In the genomic region with DNA sequence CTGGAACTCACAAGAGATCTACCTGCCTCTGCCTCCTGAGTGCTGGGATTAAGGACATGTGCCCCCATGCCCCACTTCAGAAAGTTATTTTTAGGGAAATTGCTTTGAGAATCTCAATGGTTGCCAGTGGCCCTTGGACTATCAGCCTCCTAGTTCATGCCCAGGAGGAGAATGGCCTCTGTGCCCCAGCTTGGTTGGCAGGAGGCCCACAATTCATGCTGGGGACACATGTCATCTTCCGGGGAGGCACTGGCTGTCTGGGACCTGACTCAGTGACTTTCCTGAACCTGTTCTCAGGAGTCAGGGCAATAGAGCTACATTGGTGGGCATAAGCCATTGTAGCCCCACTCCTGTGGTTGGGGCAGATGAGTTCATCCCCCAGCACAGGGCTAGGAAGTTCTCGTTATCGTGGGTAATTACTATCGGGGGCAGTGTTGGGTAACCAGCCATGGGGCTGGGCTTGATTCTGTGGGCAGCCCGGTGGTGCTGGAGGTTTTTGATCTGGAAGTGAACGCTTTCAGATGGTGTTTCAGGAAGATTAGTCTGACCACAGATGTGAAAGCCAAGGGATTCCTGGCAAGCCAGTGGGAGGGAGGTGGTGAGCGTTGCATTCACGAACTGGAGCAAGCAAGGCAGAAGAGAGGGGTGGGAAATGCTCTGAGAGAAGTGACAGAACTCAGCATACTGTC, we compare ENCODE assay signal across 12 mouse cellular contexts. TPM values are rescaled to one million over a fixed set of nuclear protein-coding genes. Genes with fewer than 3 reads are reported as not detected.
DNase-seq lines count a peak whose midpoint lies in the region; ATAC-seq and TF ChIP-seq lines count a peak whose summit lies in the region.
"Had no signal": no experiment of that assay in that cellular context is flagged by ENCODE, and none has a peak within 500 bp of the region (broad histone marks: within the 10 kb centered on the region; RNA-seq: fewer than 3 reads in every experiment).

No protein-coding gene starts in this region.

- H3K27ac ChIP-seq in forebrain, embryonic 10.5 days: peak overlapping the region; percentile 53; the same call in 1 of the 2 replicates
- H3K27ac ChIP-seq in forebrain, embryonic 11.5 days (ENCODE audit: low read depth, low read length): no peak overlapping the region
- H3K27ac ChIP-seq in liver, embryonic 13.5 days: peak overlapping the region; percentile 84
- H3K27ac ChIP-seq in stomach, postnatal 0 days (replicated peaks): no peak overlapping the region
- H3K27ac ChIP-seq: embryonic facial prominence, embryonic 12.5 days had no signal

- no peaks in the 10 kb centered on the region for H3K27me3 ChIP-seq in forebrain, embryonic 10.5 days (ENCODE audit: poor library complexity, severe bottlenecking)
- no peaks in the 10 kb centered on the region for H3K27me3 ChIP-seq in forebrain, embryonic 11.5 days (ENCODE audit: control insufficient read depth, insufficient read depth, low read length)
- peaks cover 16% of the 10 kb centered on the region for H3K27me3 ChIP-seq in liver, embryonic 13.5 days
- H3K27me3 ChIP-seq in stomach, postnatal 0 days (ENCODE audit: control insufficient read depth, insufficient read depth, low read length): no peaks in the 10 kb centered on the region
- H3K27me3 ChIP-seq: CH12.LX; embryonic facial prominence, embryonic 12.5 days had no signal

- no peak overlapping the region for H3K4me3 ChIP-seq in forebrain, embryonic 10.5 days
- no peak overlapping the region for H3K4me3 ChIP-seq in forebrain, embryonic 11.5 days (ENCODE audit: low read depth, low read length)
- H3K4me3 ChIP-seq in liver, embryonic 13.5 days (replicated peaks): 0 out of 2 replicates have a peak overlapping the region, but pooled peaks have one; percentile 7
- no peak overlapping the region for H3K4me3 ChIP-seq in stomach, postnatal 0 days (ENCODE audit: low read depth, low read length)
- H3K4me3 ChIP-seq: embryonic facial prominence, embryonic 12.5 days had no signal

- H3K9me3 ChIP-seq in forebrain, embryonic 10.5 days: no peaks in the 10 kb centered on the region
- no peaks in the 10 kb centered on the region for H3K9me3 ChIP-seq in forebrain, embryonic 11.5 days (ENCODE audit: control insufficient read depth, low read length)
- no peaks in the 10 kb centered on the region for H3K9me3 ChIP-seq in liver, embryonic 13.5 days (replicated peaks)
- no peaks in the 10 kb centered on the region for H3K9me3 ChIP-seq in stomach, postnatal 0 days (ENCODE audit: control insufficient read depth, low read length)
- H3K9me3 ChIP-seq: embryonic facial prominence, embryonic 12.5 days had no signal

- TF ChIP-seq CTCF in stomach, postnatal 0 days (IDR thresholded peaks at IDR 0.05; ENCODE audit: low read depth): no peak

- 76% methylated on average over 8 of the region's 8 CpGs for WGBS in forebrain, embryonic 10.5 days
- 83% methylated on average over 8 of the region's 8 CpGs for WGBS in forebrain, embryonic 11.5 days
- WGBS in liver, embryonic 13.5 days (ENCODE audit: insufficient replicate concordance): 21% methylated on average over 8 of the region's 8 CpGs
- 70% methylated on average over 8 of the region's 8 CpGs for WGBS in stomach, postnatal 0 days

- ATAC-seq in forebrain, embryonic 11.5 days (replicated peaks; ENCODE audit: low FRiP score): no peak
- ATAC-seq in liver, embryonic 13.5 days (ENCODE audit: low read depth): peak; percentile 11; the same call in 1 of the 2 replicates
- no peak for ATAC-seq in stomach, postnatal 0 days (ENCODE audit: low FRiP score, low TSS enrichment)

- H3K9ac ChIP-seq in forebrain, embryonic 11.5 days (ENCODE audit: low read length): no peak overlapping the region
- H3K9ac ChIP-seq in liver, embryonic 13.5 days: peak overlapping the region; percentile 42; the same call in 1 of the 2 replicates
- no peak overlapping the region for H3K9ac ChIP-seq in stomach, postnatal 0 days (ENCODE audit: low read length)
- H3K9ac ChIP-seq: embryonic facial prominence, embryonic 12.5 days had no signal

- no peaks in the 10 kb centered on the region for H3K36me3 ChIP-seq in forebrain, embryonic 10.5 days (replicated peaks)
- H3K36me3 ChIP-seq in forebrain, embryonic 11.5 days (ENCODE audit: control insufficient read depth, insufficient read depth, low read length): no peaks in the 10 kb centered on the region
- no peaks in the 10 kb centered on the region for H3K36me3 ChIP-seq in liver, embryonic 13.5 days
- H3K36me3 ChIP-seq in stomach, postnatal 0 days (ENCODE audit: control insufficient read depth, insufficient read depth, low read length): no peaks in the 10 kb centered on the region
- H3K36me3 ChIP-seq: embryonic facial prominence, embryonic 12.5 days had no signal

- peaks cover 25% of the 10 kb centered on the region for H3K4me1 ChIP-seq in forebrain, embryonic 10.5 days
- no peaks in the 10 kb centered on the region for H3K4me1 ChIP-seq in forebrain, embryonic 11.5 days (replicated peaks; ENCODE audit: control insufficient read depth, insufficient read depth, low read length)
- H3K4me1 ChIP-seq in liver, embryonic 13.5 days (replicated peaks): peaks cover 67% of the 10 kb centered on the region
- H3K4me1 ChIP-seq in stomach, postnatal 0 days (replicated peaks; ENCODE audit: control insufficient read depth, insufficient read depth): no peaks in the 10 kb centered on the region

- no peak for DNase-seq in forebrain, embryonic 10.5 days (ENCODE audit: extremely low spot score, low spot score)
- no peak for DNase-seq in forebrain, embryonic 11.5 days (ENCODE audit: low spot score)
- DNase-seq in 3134 (ENCODE audit: extremely low read depth, insufficient read length, low spot score) (peak; percentile 42), adipocyte (ENCODE audit: low spot score) (peak; percentile 26)
- peak; percentile 20 for DNase-seq in liver, embryonic 13.5 days
- DNase-seq in spleen, adult 12 weeks (ENCODE audit: low spot score): no peak
- DNase-seq in stomach, postnatal 0 days (ENCODE audit: low spot score): no peak
- no peak for DNase-seq in urinary bladder, adult 2 months (ENCODE audit: low spot score)
- DNase-seq: kidney, postnatal 14 days; lung, postnatal 14 days had no signal

- TF ChIP-seq EP300 in stomach, postnatal 0 days (optimal IDR thresholded peaks at IDR 0.05): no peak

- no peak overlapping the region for H3K4me2 ChIP-seq in forebrain, embryonic 11.5 days (ENCODE audit: low read depth, low read length, severe bottlenecking)
- peak overlapping the region; percentile 48 for H3K4me2 ChIP-seq in liver, embryonic 13.5 days
- no peak overlapping the region for H3K4me2 ChIP-seq in stomach, postnatal 0 days (replicated peaks; ENCODE audit: low read depth)
- H3K4me2 ChIP-seq: embryonic facial prominence, embryonic 12.5 days had no signal

RNA-seq across cellular contexts. Expression of gene Slc30a1, which starts 25.5 kb away (rescaled TPM):
- 1.2 and 1.5 TPM in 2 replicates for polyA plus RNA-seq in forebrain, embryonic 10.5 days (2016; fragmentation: Nextera tagmentation; extraction: Ambion mirVana)
- polyA plus RNA-seq in forebrain, embryonic 11.5 days (2014; fragmentation: Nextera tagmentation; extraction: Ambion mirVana): 2.2 and 2.7 TPM in 2 replicates
- 2.7 and 3.0 TPM in 2 replicates for polyA plus RNA-seq in liver, embryonic 13.5 days (2015; fragmentation: Nextera tagmentation; extraction: Ambion mirVana)
- polyA plus RNA-seq in stomach, postnatal 0 days (2015; fragmentation: Nextera tagmentation; extraction: Ambion mirVana): 5.4 and 5.5 TPM in 2 replicates
- polyA plus RNA-seq in urinary bladder, adult 2 months (2012; rRNA removed): 11.2 and 12.6 TPM in 2 replicates

RNA-seq across cellular contexts. Expression of gene Nek2, which starts 59.8 kb away (rescaled TPM):
- 69.8 and 70.8 TPM in 2 replicates for polyA plus RNA-seq in forebrain, embryonic 10.5 days (2016; fragmentation: Nextera tagmentation; extraction: Ambion mirVana)
- 55.6 and 59.5 TPM in 2 replicates for polyA plus RNA-seq in forebrain, embryonic 11.5 days (2014; fragmentation: Nextera tagmentation; extraction: Ambion mirVana)
- 39.3 and 45.7 TPM in 2 replicates for polyA plus RNA-seq in liver, embryonic 13.5 days (2015; fragmentation: Nextera tagmentation; extraction: Ambion mirVana)
- 7.9 and 10.6 TPM in 2 replicates for polyA plus RNA-seq in stomach, postnatal 0 days (2015; fragmentation: Nextera tagmentation; extraction: Ambion mirVana)
- polyA plus RNA-seq in urinary bladder, adult 2 months (2012; rRNA removed): 0.81 and 1.1 TPM in 2 replicates

Comparison
In these comparisons a context has a peak if more than half of its experiments do, and no peak if none do; other contexts are left out.
1. H3K27ac ChIP-seq: peak in forebrain, embryonic 10.5 days (single experiment) and liver, embryonic 13.5 days (single experiment); none in forebrain, embryonic 11.5 days (single experiment) and stomach, postnatal 0 days (single experiment).
2. DNase-seq: peak in 3134 (single experiment), adipocyte (single experiment) and liver, embryonic 13.5 days (single experiment); none in forebrain, embryonic 10.5 days (single experiment), forebrain, embryonic 11.5 days (single experiment), spleen, adult 12 weeks (single experiment), stomach, postnatal 0 days (single experiment) and urinary bladder, adult 2 months (single experiment).